Mouse (Mus musculus) forebrain, embryonic 11.5 days (tissue): ENCODE measurements around the gene Foxf2. TPM values are rescaled to one million over a fixed set of nuclear protein-coding genes. Genes with fewer than 3 reads are reported as not detected.
A peak's percentile ranks its signal among the peaks of the same experiment; 100 is the strongest.

Experiments used
- ATAC-seq: fragments of 200-750 bp; cut with Nextera tagmentation; replicated peaks from 2 replicates; pipeline ENCODE4 v1.8.0; 2017; ENCODE audit warnings: moderate TSS enrichment; ENCODE audit not compliant: low FRiP score
- DNase-seq: peaks from one replicate; pipeline ENCODE4 v3.0.0-alpha.2; 2017; ENCODE audit warnings: low spot score
- H3K27ac ChIP-seq: fragments of 300-500 bp; sonication (generic); 2 replicates; pipeline ENCODE4 v1.5.1; 2014; ENCODE audit warnings: low read depth, low read length
- H3K27me3 ChIP-seq: fragments of 300-500 bp; sonication (generic); 2 replicates; pipeline ENCODE4 v1.6.1; 2014; ENCODE audit warnings: mild to moderate bottlenecking, low read length, mixed read lengths; ENCODE audit not compliant: control insufficient read depth, insufficient read depth
- H3K36me3 ChIP-seq: fragments of 300-500 bp; sonication (generic); 2 replicates; pipeline ENCODE4 v1.6.1; 2014; ENCODE audit warnings: mild to moderate bottlenecking, low read length, moderate library complexity, mixed read lengths; ENCODE audit not compliant: control insufficient read depth, insufficient read depth
- H3K4me1 ChIP-seq: fragments of 300-500 bp; sonication (generic); replicated peaks from 2 replicates; pipeline ENCODE4 v1.6.1; 2014; ENCODE audit warnings: low read length, mixed read lengths; ENCODE audit not compliant: control insufficient read depth, insufficient read depth
- H3K4me2 ChIP-seq: fragments of 300-500 bp; sonication (generic); 2 replicates; pipeline ENCODE4 v1.6.1; 2014; ENCODE audit warnings: low read depth, mild to moderate bottlenecking, low read length, moderate library complexity, mixed read lengths; ENCODE audit not compliant: severe bottlenecking
- H3K4me3 ChIP-seq: fragments of 300-500 bp; sonication (generic); 2 replicates; pipeline ENCODE4 v1.5.1; 2014; ENCODE audit warnings: low read depth, low read length
- H3K9ac ChIP-seq: fragments of 300-500 bp; sonication (generic); 2 replicates; pipeline ENCODE4 v1.6.1; 2014; ENCODE audit warnings: low read length
- H3K9me3 ChIP-seq: fragments of 300-500 bp; sonication (generic); 2 replicates; pipeline ENCODE4 v1.6.1; 2016; ENCODE audit warnings: low read length, mixed read lengths; ENCODE audit not compliant: control insufficient read depth
- WGBS: fragments of 180-500 bp; shearing (Covaris S2); extraction: QIAGEN DNeasy Blood & Tissue Kit; methylation state at CpG from one replicate; pipeline ENCODE4 v1.1.7; 2014; 5-methylcytosine and 5-hydroxymethylcytosine counted together
- polyA plus RNA-seq: library from polyadenylated mRNA; unstranded; fragments of >200 nt; fragmentation: Nextera tagmentation; extraction: Ambion mirVana; gene quantifications from 2 replicates; pipeline ENCODE4 v1.2.1, GENCODE M21; 2014

Gene Foxf2
- polyA plus RNA-seq, 1 experiment from 2014 or later = 5.2 TPM

GRCm38 (mm10) chr13:31652131-31652745, 26.6 kb downstream of the Foxf2 start:
- Histone ChIP-seq H3K4me1 (no peaks in the 10 kb centered on the region), H3K9ac (no peak overlapping the region), H3K27ac (no peak overlapping the region), H3K4me2 (no peak overlapping the region), H3K36me3 (no peaks in the 10 kb centered on the region), H3K9me3 (no peaks in the 10 kb centered on the region), H3K27me3 (no peaks in the 10 kb centered on the region), H3K4me3 (no peak overlapping the region)
- DNase-seq (peak; percentile 50), ATAC-seq (no peak)
- 84% methylated on average over 20 of the region's 20 CpGs for WGBS

- H3K27me3 ChIP-seq = no peaks in the 10 kb centered on the region
- H3K9ac ChIP-seq = no peak overlapping the region
- 47% methylated on average over 4 of the region's 4 CpGs for WGBS
- H3K27ac ChIP-seq = no peak overlapping the region
- no peaks in the 10 kb centered on the region for H3K4me1 ChIP-seq
- DNase-seq = no peak
- H3K36me3 ChIP-seq = no peaks in the 10 kb centered on the region
- H3K4me3 ChIP-seq = no peak overlapping the region
- ATAC-seq = no peak
- no peaks in the 10 kb centered on the region for H3K9me3 ChIP-seq
- no peak overlapping the region for H3K4me2 ChIP-seq
Measured at GRCm38 (mm10) chr13:31656249-31656648, 30.6 kb downstream of the Foxf2 start.

GRCm38 (mm10) chr13:31658212-31658611, 32.6 kb downstream of the Foxf2 start:
- ATAC-seq (no peak), DNase-seq (no peak)
- no peak overlapping the region for H3K4me3 ChIP-seq
- H3K36me3 ChIP-seq = no peaks in the 10 kb centered on the region
- no peak overlapping the region for H3K27ac ChIP-seq
- H3K4me2 ChIP-seq = no peak overlapping the region
- WGBS = 81% methylated on average over 4 of the region's 4 CpGs
- H3K9me3 ChIP-seq = no peaks in the 10 kb centered on the region
- H3K4me1 ChIP-seq = no peaks in the 10 kb centered on the region
- H3K9ac ChIP-seq = no peak overlapping the region
- no peaks in the 10 kb centered on the region for H3K27me3 ChIP-seq

GRCm38 (mm10) chr13:31658963-31659362, 33.3 kb downstream of the Foxf2 start:
- Histone ChIP-seq H3K4me1 (no peaks in the 10 kb centered on the region), H3K4me3 (no peak overlapping the region), H3K4me2 (no peak overlapping the region), H3K36me3 (no peaks in the 10 kb centered on the region), H3K27me3 (no peaks in the 10 kb centered on the region), H3K9me3 (no peaks in the 10 kb centered on the region), H3K27ac (no peak overlapping the region), H3K9ac (no peak overlapping the region)
- WGBS = 8% methylated on average over 3 of the region's 3 CpGs
- no peak for ATAC-seq
- peak; percentile 73 for DNase-seq

- H3K4me1 ChIP-seq = no peaks in the 10 kb centered on the region
- ATAC-seq (no peak), DNase-seq (no peak)
- H3K4me3 ChIP-seq = no peak overlapping the region
- no peak overlapping the region for H3K9ac ChIP-seq
- 52% methylated on average over 6 of the region's 6 CpGs for WGBS
- no peaks in the 10 kb centered on the region for H3K27me3 ChIP-seq
- H3K27ac ChIP-seq = no peak overlapping the region
- H3K9me3 ChIP-seq = no peaks in the 10 kb centered on the region
- no peaks in the 10 kb centered on the region for H3K36me3 ChIP-seq
- H3K4me2 ChIP-seq = no peak overlapping the region
Measured at GRCm38 (mm10) chr13:31661211-31661610, 35.6 kb downstream of the Foxf2 start.

GRCm38 (mm10) chr13:31665376-31665775, 39.8 kb downstream of the Foxf2 start:
- Histone ChIP-seq H3K36me3 (no peaks in the 10 kb centered on the region), H3K27me3 (no peaks in the 10 kb centered on the region), H3K27ac (no peak overlapping the region), H3K4me2 (no peak overlapping the region), H3K9me3 (no peaks in the 10 kb centered on the region), H3K9ac (no peak overlapping the region), H3K4me1 (no peaks in the 10 kb centered on the region), H3K4me3 (no peak overlapping the region)
- no peak for ATAC-seq
- DNase-seq = no peak
- WGBS = 74% methylated on average over 6 of the region's 6 CpGs

GRCm38 (mm10) chr13:31667919-31668524, 42.4 kb downstream of the Foxf2 start:
- H3K4me2 ChIP-seq = no peak overlapping the region
- no peak for ATAC-seq
- H3K4me1 ChIP-seq = no peaks in the 10 kb centered on the region
- no peaks in the 10 kb centered on the region for H3K9me3 ChIP-seq
- H3K9ac ChIP-seq = no peak overlapping the region
- H3K36me3 ChIP-seq = no peaks in the 10 kb centered on the region
- no peak for DNase-seq
- H3K27me3 ChIP-seq = no peaks in the 10 kb centered on the region
- WGBS = 80% methylated on average over 6 of the region's 6 CpGs
- no peak overlapping the region for H3K4me3 ChIP-seq
- no peak overlapping the region for H3K27ac ChIP-seq

- Histone ChIP-seq H3K4me3 (no peak overlapping the region), H3K36me3 (no peaks in the 10 kb centered on the region), H3K9me3 (no peaks in the 10 kb centered on the region), H3K4me2 (no peak overlapping the region), H3K27ac (no peak overlapping the region), H3K4me1 (no peaks in the 10 kb centered on the region), H3K27me3 (no peaks in the 10 kb centered on the region), H3K9ac (no peak overlapping the region)
- ATAC-seq (no peak), DNase-seq (no peak)
- WGBS = 84% methylated on average over 3 of the region's 3 CpGs
Measured at GRCm38 (mm10) chr13:31672093-31672492, 46.5 kb downstream of the Foxf2 start.
